Mouse (Mus musculus): ENCODE measurements at regions not wholly inside any gene's neighbourhood (a gene's known extent, or its start where the extent isn't known, plus 50 kb on each side); places are given as distances from the start of the nearest gene placed in this dataset.
"Not testable (repeated sequence)": the region's sequence is repeated elsewhere in the genome, so short reads cannot be mapped to it uniquely, and the experiment has no call there.

DNA sequence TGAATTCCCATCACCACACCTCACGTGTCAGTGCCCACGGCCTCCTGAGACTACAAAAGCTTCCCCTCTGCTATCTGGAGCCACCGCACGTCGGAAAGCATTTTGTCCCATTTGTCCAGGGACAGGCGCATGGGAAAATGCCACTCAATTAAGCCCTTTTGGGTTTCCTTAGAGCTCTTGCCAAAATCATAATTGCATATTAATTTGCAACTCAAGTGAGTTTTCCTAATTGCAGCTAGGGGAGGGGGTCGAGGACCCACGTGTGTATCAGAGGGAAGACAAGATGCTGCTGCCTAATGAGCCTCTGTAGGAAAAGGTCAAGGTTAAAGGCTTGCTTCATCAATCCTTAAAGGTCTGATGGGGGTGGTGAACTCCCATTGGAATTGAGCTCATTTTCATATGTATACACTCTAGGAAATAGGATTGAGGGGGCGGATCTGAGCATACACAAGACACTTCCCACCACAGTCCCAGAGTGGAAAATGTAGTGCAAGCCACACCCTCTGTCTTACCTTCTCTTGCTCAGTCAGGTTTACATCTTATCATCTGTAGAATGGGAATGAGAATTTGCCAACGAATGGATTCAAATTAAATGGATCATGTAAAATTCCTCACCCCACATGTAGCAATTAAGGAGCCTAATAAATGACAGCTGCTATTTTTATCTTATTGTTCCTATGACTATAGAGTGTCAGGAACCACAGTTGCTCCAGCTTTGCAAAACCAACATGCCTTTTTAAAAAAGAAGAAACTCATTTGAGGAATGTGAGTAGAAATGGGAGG is 179.6 kb upstream of the Tenm4 start:
- no peak for DNase-seq

- no peak for DNase-seq
Observed at GRCm38 (mm10) chr7:95992033-95992516, 179.0 kb upstream of the Tenm4 start.

GRCm38 (mm10) chr7:95992521-95992920 is 178.5 kb upstream of the Tenm4 start:
- DNase-seq: no peak

GRCm38 (mm10) chr7:95997190-95997589 is 173.9 kb upstream of the Tenm4 start:
- DNase-seq: no peak

- DNase-seq: no peak
Observed at GRCm38 (mm10) chr7:95999189-95999588, 171.9 kb upstream of the Tenm4 start.

DNA sequence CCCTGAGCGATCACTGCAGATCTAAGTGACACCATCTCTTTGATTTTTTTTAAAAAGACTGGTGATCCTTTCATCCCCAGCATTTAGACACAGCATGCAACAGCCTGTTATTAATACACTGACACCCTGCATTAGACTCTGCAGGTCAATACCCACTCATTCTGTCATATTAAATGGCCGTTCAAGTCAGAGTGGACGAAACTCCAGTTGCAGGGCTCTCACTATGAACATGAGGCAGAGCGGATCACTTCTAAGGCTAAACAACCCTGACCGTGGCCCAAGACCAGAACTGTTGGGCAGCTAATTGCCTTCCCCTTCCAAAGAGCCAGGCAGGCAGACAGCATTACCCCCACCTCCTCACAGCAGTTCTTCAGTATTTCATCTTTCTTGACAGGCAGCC is 168.6 kb upstream of the Tenm4 start:
- no peak for DNase-seq

DNA sequence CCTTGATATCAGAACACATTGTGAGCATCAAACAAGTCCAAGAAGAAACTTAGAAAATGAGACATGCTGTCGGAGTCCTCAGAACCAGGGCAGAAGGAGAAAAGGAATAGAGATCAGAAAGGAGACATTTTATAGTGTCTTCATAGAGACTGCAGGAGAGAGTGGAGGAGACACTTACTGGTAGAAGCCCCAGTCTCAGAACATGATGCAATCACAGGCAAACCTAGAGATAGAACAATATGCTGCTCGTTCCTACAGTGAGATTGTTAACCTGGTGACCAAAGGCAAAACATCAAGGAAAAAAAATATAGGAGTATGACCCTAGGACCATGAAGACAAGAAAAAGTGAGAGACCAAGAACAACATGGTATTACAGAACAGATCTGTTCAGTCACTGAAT is 164.7 kb upstream of the Tenm4 start:
- DNase-seq: no peak

- DNase-seq: no peak
Observed at GRCm38 (mm10) chr7:96013008-96013407, 158.0 kb upstream of the Tenm4 start.

DNA sequence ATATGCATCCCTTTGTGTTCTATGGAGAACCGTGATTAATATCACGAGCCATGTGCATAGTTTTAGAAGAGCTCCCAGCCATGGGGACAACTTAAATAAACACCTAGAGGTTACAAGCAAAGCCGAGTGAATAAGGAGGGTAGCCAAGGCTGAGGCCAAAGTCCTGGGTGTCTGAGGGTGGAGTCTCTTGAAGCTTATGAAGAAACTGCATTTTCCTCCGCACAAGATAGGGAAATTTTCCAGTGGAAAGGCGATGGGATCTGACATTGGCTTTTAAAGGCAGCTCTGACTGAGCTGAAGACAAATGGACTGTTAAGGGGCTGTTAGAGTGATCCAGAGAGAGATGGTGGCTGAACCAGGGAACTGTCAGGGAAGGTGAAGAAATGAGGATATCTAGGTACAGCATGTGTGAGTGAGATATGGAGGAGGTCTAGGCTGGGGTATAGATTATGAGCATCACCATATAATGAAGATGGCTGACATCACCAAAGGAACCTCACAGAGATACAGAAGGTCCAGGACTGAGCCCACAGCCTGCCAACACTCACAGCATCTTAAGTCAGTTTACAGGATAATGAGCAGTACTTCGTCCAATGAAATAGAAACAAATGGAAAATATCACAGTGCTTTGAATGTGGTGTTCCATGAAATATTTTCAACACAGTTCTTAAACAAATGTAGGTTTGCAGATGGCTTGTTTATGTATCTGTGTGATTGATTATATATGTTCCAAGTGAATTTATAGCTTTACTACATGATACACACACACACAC is 153.7 kb upstream of the Tenm4 start:
- no peak for DNase-seq

- no peak for DNase-seq
Observed at GRCm38 (mm10) chr7:96024048-96024447, 147.0 kb upstream of the Tenm4 start.

GRCm38 (mm10) chr7:96026781-96027418 is 144.1 kb upstream of the Tenm4 start:
- DNase-seq: no peak

- DNase-seq: no peak
Observed at GRCm38 (mm10) chr7:96033636-96034035, 137.4 kb upstream of the Tenm4 start.

DNA sequence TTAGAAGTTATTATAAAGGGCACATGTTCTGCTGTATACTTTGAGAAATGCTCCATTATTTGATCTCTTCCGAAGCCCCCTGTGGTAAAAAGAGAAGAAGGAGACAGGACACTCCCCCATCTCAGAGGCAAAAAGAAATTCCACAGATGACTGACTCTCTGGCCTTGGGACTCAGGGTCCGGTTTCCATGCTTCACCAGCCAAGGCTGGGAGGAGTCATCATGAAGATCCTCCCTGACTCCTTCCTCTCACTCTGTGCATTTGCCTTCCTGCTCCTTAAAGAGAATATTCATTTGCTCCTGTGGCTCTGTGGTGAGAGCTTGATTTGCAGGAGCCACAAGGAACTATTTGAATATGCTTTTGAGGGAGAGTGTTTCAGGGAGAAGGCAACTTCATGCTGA is 135.6 kb upstream of the Tenm4 start:
- no peak for DNase-seq

DNA sequence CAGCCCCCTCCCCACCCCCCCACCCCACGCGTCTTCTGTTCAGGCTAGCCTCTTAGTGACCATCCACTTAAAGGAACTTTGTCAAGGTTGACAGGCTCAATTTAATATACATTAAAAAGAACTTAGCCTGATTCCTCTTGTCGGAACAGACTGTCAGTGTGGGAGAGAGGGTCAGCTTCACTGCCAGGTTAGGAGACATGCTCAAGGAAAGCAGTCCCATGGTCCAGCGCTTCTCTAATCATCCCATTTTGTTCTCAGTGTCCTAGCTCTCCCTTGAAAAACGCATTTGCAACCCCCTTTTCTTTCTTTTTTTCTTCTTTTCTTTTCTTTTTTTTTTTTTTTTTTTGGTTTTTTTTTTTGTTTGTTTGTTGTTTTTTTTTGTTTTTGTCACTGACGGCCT is 131.4 kb upstream of the Tenm4 start:
- no peak for DNase-seq

- no peak for DNase-seq
Observed at GRCm38 (mm10) chr7:96041806-96042205, 129.2 kb upstream of the Tenm4 start.

- DNase-seq: no peak
Observed at GRCm38 (mm10) chr7:96051631-96052030, 119.4 kb upstream of the Tenm4 start.

- not testable (repeated sequence) for DNase-seq
Observed at GRCm38 (mm10) chr7:96061599-96061998, 109.4 kb upstream of the Tenm4 start.

DNA sequence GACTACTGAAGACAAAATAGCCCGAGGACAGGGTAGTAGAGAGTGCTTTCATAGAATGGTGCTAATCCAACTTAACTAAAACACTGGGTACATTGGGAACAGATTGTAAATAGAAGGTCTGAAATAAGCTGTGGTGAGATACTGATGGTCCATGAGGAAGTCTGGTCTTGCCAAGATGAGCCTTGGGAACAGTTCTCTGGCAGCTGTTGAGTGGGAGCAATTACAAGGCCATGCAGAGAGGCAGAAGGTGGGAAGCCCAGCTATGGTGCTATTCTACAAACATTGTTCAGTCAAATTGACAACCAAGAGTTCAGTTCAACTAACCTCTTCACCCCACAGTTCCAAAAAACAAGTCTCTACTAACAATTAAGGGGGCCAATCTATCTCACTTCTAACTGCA is 92.5 kb upstream of the Tenm4 start:
- DNase-seq: no peak

- DNase-seq: peak; percentile 10
Observed at GRCm38 (mm10) chr7:96081676-96082075, 89.4 kb upstream of the Tenm4 start.

- no peak for DNase-seq
Observed at GRCm38 (mm10) chr7:96095185-96095584, 75.9 kb upstream of the Tenm4 start.

GRCm38 (mm10) chr7:96095752-96096151 is 75.3 kb upstream of the Tenm4 start:
- no peak for DNase-seq

DNA sequence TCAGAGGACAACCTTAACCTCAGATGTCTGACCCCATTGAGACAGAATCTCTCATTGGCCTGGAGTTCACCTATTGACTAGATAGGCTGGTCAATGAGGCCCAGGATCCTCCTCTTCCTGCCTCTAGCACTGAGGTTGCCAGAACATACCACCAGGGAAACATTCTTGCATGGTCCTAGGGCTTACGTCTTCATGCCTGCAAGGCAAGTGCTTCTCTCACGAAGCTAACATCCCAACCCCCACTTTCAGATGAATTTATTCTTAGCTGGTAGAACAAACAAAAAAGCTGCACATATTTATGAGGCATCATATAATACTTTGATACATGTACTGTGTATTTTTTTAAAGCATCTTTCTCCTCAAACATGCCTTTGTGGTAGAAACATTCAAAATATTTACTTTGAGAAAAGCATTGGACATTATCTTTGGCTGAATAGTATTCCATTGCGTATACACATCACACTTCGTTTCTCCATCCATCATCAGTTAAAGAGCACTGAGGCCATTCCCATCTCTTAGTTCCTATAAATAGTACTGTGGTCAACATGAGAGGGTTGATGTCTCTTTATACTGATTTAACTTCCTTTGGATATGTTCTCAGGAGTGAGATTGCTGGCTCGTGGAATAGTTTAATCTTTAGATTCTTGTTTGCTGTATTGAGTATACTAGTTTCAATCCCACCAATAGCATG is 72.2 kb upstream of the Tenm4 start:
- no peak for DNase-seq

GRCm38 (mm10) chr7:96102727-96103126 is 68.3 kb upstream of the Tenm4 start:
- DNase-seq: no peak
